Mouse (Mus musculus) thymus, postnatal 36 days (tissue): ENCODE measurements around the gene 1700125H20Rik.

Source experiments
- DNase-seq, 2 experiments: peaks; one replicate each; pipeline ENCODE4 v3.0.0; 2022; ENCODE audit warnings: mixed read lengths in 2 of 2

1700125H20Rik gene

GRCm38 (mm10) chr11:85184839-85185238 lies 14.6 kb downstream of the 1700125H20Rik start:
- DNase-seq, result no peak

- no peak for DNase-seq
These were observed 18.9 kb downstream of the 1700125H20Rik start for GRCm38 (mm10) chr11:85189110-85189509.

- DNase-seq, result no peak
These were observed 20.5 kb downstream of the 1700125H20Rik start for GRCm38 (mm10) chr11:85190741-85191140.

- no peak for DNase-seq
These were observed 24.0 kb downstream of the 1700125H20Rik start for GRCm38 (mm10) chr11:85194206-85194605.

- no peak for DNase-seq
These were observed 25.8 kb downstream of the 1700125H20Rik start for GRCm38 (mm10) chr11:85196046-85196445.

- DNase-seq, result no peak
These were observed 28.7 kb downstream of the 1700125H20Rik start for GRCm38 (mm10) chr11:85198906-85199305.

GRCm38 (mm10) chr11:85206231-85206630 lies 36.0 kb downstream of the 1700125H20Rik start:
- no peak for DNase-seq

- no peak for DNase-seq
These were observed 40.9 kb downstream of the 1700125H20Rik start for GRCm38 (mm10) chr11:85211151-85211550.

GRCm38 (mm10) chr11:85213215-85213614 lies 43.0 kb downstream of the 1700125H20Rik start:
- DNase-seq, result no peak

- no peak for DNase-seq
These were observed 44.5 kb downstream of the 1700125H20Rik start for GRCm38 (mm10) chr11:85214679-85215078.

- no peak for DNase-seq
These were observed 48.8 kb downstream of the 1700125H20Rik start for GRCm38 (mm10) chr11:85219014-85219413.

GRCm38 (mm10) chr11:85222561-85222960 lies 52.4 kb downstream of the 1700125H20Rik start:
- DNase-seq, result no peak

- no peak for DNase-seq
These were observed 53.0 kb downstream of the 1700125H20Rik start for GRCm38 (mm10) chr11:85223248-85223647.
